Mouse (Mus musculus) frontal cortex, adult (tissue): ENCODE measurements around the gene Isy1.

Experiments
- ATAC-seq: cut with Nextera tagmentation; 2 replicates; pipeline ENCODE4 v1.9.2; 2017; ENCODE audit warnings: mild to moderate bottlenecking, moderate library complexity, mixed read lengths; ENCODE audit not compliant: low TSS enrichment

The Isy1 gene

GRCm38 (mm10) chr6:87804886-87805285 lies 33.7 kb downstream of the Isy1 start:
- ATAC-seq: no peak

DNA sequence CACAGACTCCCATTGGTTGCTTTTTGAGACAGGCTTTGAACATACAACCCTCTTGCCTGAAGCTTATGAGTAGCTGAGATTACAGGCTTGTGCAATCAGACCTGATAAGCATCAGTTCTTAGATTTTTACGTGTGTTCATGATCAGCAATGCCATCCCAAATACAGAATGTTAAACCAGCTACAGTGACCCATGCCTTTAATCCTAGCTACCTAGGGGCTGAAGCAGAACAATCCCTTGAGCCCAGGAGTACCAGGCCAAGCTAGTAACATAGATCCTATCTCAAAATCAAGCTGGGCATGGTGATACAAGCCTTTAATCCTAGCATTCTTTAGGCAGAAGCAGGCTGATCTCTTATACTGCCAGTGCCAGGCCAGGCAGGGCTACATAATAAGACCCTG lies 34.6 kb downstream of the Isy1 start:
- ATAC-seq: no peak

DNA sequence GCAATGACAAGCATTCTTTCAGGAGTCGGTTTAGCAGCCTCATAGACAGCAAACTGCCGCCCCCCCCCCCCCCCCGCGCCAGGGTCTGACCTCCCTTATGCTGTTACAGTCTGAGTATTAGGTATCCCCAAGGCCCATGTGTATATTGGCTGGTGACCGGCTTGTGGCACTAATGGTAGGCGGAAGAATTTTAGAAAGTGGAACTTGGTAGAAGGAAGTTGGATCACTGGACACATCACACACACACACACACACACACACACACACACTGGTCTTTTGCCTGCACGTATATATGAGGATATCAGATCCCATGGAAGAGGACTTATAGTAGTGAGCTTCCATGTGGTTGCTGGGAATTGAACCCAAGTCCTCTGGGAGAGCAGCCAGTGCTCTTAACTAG lies 36.1 kb downstream of the Isy1 start:
- ATAC-seq: no peak

DNA sequence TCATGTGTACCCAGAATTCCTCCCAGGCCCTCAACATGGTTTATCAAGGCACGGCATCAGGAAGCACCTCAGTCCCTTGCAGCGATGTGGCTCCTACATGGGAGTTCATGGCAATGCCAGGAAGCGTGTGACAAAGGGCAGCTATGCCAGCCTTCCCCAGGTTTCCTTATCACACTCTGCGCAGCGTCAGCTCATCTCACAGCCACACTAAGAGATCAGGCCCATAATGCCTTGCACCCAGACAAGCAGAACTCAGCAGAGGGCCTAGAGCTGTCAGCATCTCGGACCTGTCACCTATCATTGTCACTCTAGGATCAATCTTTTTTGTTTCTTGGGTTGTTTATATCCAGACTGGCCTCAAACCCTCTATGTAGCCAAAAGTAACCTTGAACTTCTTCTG lies 39.0 kb downstream of the Isy1 start:
- no peak for ATAC-seq

DNA sequence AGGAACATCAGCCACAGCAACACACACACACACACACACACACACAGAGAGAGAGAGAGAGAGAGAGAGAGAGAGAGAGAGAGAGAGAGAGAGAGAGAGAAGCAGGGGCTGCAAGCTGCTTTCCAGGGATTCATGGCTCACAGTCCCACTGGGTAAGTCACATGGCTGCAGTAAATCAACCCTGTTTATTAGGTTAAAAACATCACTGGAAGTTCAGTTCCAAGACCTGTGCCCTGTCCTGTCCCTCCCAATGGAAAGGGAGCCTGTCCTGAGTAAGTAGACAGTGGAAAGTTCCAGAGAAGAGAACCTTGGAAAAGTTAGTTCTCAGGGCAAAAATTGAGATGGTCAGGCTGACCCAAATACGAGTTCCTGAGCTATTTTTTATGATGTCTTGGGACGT lies 41.3 kb downstream of the Isy1 start:
- ATAC-seq: no peak

GRCm38 (mm10) chr6:87796251-87796880 lies 42.2 kb downstream of the Isy1 start:
- no peak for ATAC-seq

- no peak for ATAC-seq
Observed at GRCm38 (mm10) chr6:87795385-87796150, 43.0 kb downstream of the Isy1 start.

DNA sequence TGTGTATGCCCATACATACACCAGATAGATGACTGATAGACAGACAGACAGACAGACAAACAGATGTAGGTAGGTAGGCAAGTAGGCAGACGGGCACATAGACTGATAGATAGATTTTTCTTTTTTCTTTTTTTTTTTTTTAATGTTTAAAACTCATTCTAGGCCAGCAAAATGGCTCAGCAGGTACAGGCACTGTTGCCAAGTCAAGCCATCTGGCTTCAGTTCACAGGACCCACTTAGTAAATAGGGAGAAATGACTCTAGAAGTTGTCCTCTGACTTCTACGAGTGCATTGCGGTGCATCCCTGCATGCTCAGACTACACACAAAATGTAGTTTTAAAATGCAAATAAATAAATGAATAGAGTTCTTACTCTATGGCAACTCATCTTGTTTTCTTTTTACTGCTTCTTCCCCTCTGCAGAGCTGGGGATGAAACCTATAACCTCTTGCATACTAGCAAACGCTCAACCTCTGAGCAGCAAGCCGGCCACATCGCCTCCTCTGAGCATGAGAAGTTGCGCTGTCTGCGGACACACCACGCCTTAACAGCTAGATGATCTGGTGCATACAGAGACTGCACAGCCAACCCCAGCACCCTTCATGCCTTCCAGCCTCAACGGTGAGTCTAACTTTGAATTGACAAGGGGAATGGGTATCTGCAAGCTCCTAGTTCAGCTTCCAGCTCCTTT lies 44.6 kb downstream of the Isy1 start:
- ATAC-seq: no peak

- no peak for ATAC-seq
Observed at GRCm38 (mm10) chr6:87791826-87792225, 46.8 kb downstream of the Isy1 start.

GRCm38 (mm10) chr6:87790779-87791480 lies 47.7 kb downstream of the Isy1 start:
- ATAC-seq: no peak

- ATAC-seq: no peak
Observed at GRCm38 (mm10) chr6:87789791-87790190, 48.8 kb downstream of the Isy1 start.

GRCm38 (mm10) chr6:87788896-87789587 lies 49.6 kb downstream of the Isy1 start:
- no peak for ATAC-seq

DNA sequence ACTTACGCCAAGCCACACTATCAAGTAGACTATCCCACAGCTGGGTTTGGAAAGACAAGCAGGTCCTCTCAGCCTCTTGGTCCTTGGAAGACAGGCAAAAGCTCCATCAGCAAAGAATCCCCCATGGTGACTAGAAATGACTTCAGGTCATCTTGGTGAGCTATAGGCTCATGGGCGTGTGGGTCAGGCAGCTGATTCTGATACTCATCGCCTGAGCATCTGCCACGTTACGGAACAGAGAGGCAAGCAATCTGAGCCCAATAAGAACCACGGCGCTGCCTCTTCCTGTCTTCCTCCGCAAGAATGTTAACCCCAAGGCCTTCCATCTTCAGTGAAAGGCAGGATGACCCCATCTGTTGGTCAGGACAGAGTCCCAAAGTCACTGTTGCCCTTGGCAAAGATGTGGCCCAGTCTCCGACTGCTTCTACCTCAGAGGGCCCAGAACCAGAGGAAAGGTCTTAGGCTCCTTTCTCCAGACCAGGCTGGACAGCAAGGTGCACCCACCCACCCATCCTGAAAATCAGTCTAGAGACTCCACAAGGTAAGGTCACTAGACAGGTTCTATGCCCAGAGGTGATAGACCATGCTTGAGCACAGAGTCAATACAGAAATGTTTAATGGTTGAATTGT lies 50.2 kb downstream of the Isy1 start:
- ATAC-seq: no peak

GRCm38 (mm10) chr6:87787108-87787890 lies 51.3 kb downstream of the Isy1 start:
- ATAC-seq: no peak

DNA sequence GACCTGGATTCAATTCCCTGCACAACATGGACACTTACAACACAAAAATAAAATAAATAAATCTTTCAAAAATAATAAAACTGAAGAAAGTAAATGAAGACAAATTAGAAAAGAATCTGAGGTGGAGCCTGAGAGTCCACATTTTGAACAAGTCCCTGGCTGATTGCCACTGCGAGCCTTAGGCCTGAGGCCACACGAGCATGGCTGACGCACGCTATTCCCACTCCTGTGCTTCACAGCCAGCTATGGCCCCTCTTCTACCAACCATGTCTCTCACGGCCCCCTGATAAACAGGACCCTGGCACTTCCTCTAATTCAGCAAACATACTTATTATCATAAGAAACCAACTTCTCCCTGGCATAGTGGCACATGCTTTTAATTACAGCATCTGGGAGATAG lies 52.0 kb downstream of the Isy1 start:
- no peak for ATAC-seq

DNA sequence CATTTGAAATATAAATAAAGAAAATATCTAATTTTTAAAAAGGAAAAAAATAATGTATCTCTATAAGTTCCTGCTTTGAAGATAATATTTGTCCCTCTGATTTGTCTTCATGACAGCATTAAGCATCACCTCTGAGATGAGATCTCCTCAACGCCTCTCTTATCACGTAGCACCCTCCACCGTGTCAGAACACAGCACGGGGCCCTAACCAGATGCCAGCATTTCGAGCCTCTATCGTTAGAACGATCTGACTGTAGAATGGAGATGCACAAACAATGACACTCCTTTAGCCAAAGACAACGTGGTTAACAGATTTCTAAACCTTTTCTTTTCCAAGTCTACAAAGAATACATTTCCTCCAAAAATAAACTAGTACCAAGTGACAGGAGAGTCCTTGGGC lies 54.6 kb downstream of the Isy1 start:
- ATAC-seq: no peak

- ATAC-seq: peak; percentile 74
Observed at GRCm38 (mm10) chr6:87780546-87781301, 57.9 kb downstream of the Isy1 start.

DNA sequence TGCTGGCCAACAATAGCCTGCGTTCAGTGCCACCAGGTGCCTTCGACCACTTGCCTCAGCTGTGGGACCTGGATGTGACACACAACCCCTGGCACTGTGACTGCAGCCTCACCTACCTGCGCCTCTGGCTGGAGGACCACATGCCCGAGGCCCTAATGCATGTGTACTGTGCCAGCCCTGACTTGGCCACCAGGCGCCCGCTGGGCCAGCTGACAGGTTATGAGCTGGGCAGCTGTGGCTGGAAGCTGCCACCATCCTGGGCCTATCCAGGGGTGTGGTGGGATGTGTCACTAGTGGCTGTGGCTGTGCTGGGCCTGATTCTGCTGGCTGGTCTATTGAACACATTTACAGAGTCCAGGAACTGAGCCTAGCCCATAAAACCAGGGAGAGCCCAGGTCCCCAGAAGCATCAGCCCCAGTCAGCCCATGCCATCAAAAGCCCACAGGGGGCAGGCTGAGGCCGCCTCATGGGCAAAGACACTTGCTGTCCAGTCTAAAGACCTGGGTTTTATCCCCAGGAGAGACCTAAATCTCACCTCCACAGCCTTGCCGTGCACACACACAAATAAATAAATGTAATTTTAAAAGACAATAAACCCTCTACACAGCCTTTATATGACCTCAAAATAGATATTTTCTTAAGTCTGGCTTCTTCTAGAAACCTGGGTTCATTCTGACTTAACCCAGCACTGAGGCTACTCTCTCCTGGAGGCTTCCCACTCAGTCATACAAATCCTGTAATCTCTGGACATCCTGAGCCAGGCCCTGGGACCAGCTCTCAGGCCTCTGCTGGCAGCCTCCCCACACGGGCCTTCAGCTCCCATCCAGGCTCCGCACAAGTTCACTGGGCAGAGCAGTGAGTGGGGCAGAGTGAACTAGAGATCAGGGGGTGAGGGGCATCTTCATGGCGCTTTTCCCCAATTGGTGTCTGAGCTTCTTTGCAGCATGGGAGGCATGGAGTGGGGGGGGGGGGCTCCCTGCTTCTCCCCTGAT lies 59.1 kb downstream of the Isy1 start:
- ATAC-seq: no peak
